Mouse (Mus musculus) myocyte (in vitro differentiated cells): Measurements from ENCODE around the gene Shroom1.

Experiments
- E2F4 ChIP-seq: IDR thresholded peaks from one replicate; pipeline ENCODE4 v1.6.1; 2011; ENCODE audit warnings: mild to moderate bottlenecking, control low read depth, moderate library complexity; ENCODE audit not compliant: insufficient read depth
- MAX ChIP-seq: IDR thresholded peaks from one replicate; pipeline ENCODE4 v1.6.1; 2011; ENCODE audit warnings: low read depth, mild to moderate bottlenecking, control low read depth
- POLR2A ChIP-seq: IDR thresholded peaks from one replicate; pipeline ENCODE4 v1.6.1; 2011; ENCODE audit warnings: low read depth, mild to moderate bottlenecking, control low read depth, moderate library complexity; ENCODE audit not compliant: insufficient read length
- TCF12 ChIP-seq: IDR thresholded peaks from one replicate; pipeline ENCODE4 v1.6.1; 2011; ENCODE audit warnings: mild to moderate bottlenecking, control low read depth; ENCODE audit not compliant: poor library complexity, insufficient read depth, severe bottlenecking

DNA sequence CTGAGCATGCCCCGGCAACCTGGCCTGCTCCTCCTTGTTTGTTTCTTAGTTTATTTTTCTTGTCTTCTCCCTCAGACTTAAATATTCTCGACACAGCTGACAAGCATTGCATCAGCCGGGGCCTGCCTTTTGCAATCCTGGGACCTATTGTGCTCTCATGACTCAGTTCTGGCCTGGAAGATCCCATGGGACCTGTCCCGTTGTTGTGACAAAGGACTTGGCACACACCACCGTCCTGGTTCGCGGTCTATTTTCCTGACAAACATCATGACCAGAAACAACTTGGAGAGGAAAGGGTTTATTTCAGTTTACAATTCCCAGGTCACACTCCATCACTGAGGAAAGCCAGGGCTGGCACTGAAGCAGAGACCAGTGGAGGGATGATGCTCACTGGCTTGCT is 51.1 kb downstream of the Shroom1 start:
- TF ChIP-seq POLR2A (peak; percentile 33), MAX (no peak), E2F4 (no peak), TCF12 (peak; percentile 14)
